Mouse (Mus musculus) small intestine, adult 2 months (tissue): ENCODE results near the gene F2rl2.

Experiments used
- CTCF ChIP-seq: fragments of 200-500 bp; IDR thresholded peaks from 2 replicates; pipeline ENCODE4 v1.5.1; 2012; ENCODE audit warnings: low read depth, mild to moderate bottlenecking, control low read depth, inconsistent platforms, low read length, moderate library complexity, mixed read lengths; ENCODE audit not compliant: insufficient replicate concordance, insufficient read length; ENCODE audit errors: extremely low read depth
- POLR2A ChIP-seq: fragments of 200-500 bp; IDR thresholded peaks from 2 replicates; pipeline ENCODE4 v1.6.1; 2012; ENCODE audit warnings: low read depth, mild to moderate bottlenecking, control low read depth, inconsistent platforms, low read length, moderate library complexity

- TF ChIP-seq POLR2A (no peak), CTCF (no peak)
Measured at GRCm38 (mm10) chr13:95657171-95657570, 39.5 kb upstream of the F2rl2 start.
